Mouse (Mus musculus) kidney, adult 2 months (tissue): ENCODE results near the gene Trappc10. TPM values are rescaled to one million over a fixed set of nuclear protein-coding genes. Genes with fewer than 3 reads are reported as not detected.
"Not testable (repeated sequence)": the region's sequence is repeated elsewhere in the genome, so short reads cannot be mapped to it uniquely, and the experiment has no call there.

Experiments
- DNase-seq: peaks from one replicate; pipeline ENCODE4 v3.0.0; 2021
- H3K27ac ChIP-seq: fragments of 200-500 bp; 2 replicates; pipeline ENCODE4 v1.5.1; 2012; ENCODE audit warnings: low read depth, low read length, control low read depth, inconsistent platforms; ENCODE audit not compliant: insufficient read depth
- H3K27me3 ChIP-seq: fragments of 200-500 bp; replicated peaks from 2 replicates; pipeline ENCODE4 v1.6.1; 2012; ENCODE audit warnings: mild to moderate bottlenecking, moderate library complexity, low read length, inconsistent platforms; ENCODE audit not compliant: control insufficient read depth, insufficient read depth
- H3K36me3 ChIP-seq: fragments of 200-500 bp; 2 replicates; pipeline ENCODE4 v1.6.1; 2012; ENCODE audit warnings: mild to moderate bottlenecking, moderate library complexity, low read length, inconsistent platforms; ENCODE audit not compliant: control insufficient read depth, insufficient read depth
- H3K4me1 ChIP-seq: fragments of 200-500 bp; 2 replicates; pipeline ENCODE4 v1.6.1; 2011; ENCODE audit warnings: low read length; ENCODE audit not compliant: control insufficient read depth, insufficient read depth
- H3K4me3 ChIP-seq: fragments of 200-500 bp; 2 replicates; pipeline ENCODE4 v1.5.1; 2011; ENCODE audit warnings: mild to moderate bottlenecking, low read depth, low read length, control low read depth; ENCODE audit not compliant: insufficient read depth
- CTCF ChIP-seq: fragments of 200-500 bp; conservative IDR thresholded peaks from 2 replicates; pipeline ENCODE4 v1.5.1; 2011; ENCODE audit warnings: low read depth, mild to moderate bottlenecking, control low read depth, low read length, moderate library complexity, mixed read lengths; ENCODE audit not compliant: insufficient read depth, insufficient read length
- POLR2A ChIP-seq: fragments of 200-500 bp; IDR thresholded peaks from one replicate; pipeline ENCODE4 v1.6.1; 2011; ENCODE audit warnings: low read depth, low read length, control low read depth
- WGBS: fragments of 180-500 bp; shearing (Covaris S2); methylation state at CpG from one replicate; pipeline ENCODE4 v1.1.7; 2018; 5-methylcytosine and 5-hydroxymethylcytosine counted together
- polyA plus RNA-seq: library from polyadenylated mRNA; depleted of rRNA; stranded (reverse); fragments of >200 nt; gene quantifications from 2 replicates; pipeline ENCODE4 v1.2.3, GENCODE M21; 2012

Gene Trappc10
- polyA plus RNA-seq, 1 experiment: 45.0 TPM

- no peaks in the 10 kb centered on the region; the same call in 1 of the 2 replicates for H3K36me3 ChIP-seq
Observed at GRCm38 (mm10) chr10:78216376-78217083, 27.9 kb downstream of the Trappc10 start.

GRCm38 (mm10) chr10:78214371-78214770, 30.1 kb downstream of the Trappc10 start:
- Histone ChIP-seq H3K36me3 (no peaks in the 10 kb centered on the region; the same call in 1 of the 2 replicates), H3K27me3 (no peaks in the 10 kb centered on the region), H3K27ac (no peak overlapping the region), H3K4me1 (no peaks in the 10 kb centered on the region), H3K4me3 (no peak overlapping the region)
- 95% methylated on average over 9 of the region's 9 CpGs for WGBS
- no peak for DNase-seq
- no peak for TF ChIP-seq CTCF
- no peak for TF ChIP-seq POLR2A

More at GRCm38 (mm10) chr10:78216376-78217083, 27.9 kb downstream of the Trappc10 start:
- 72% methylated on average over 6 of the region's 6 CpGs for WGBS
- H3K27me3 ChIP-seq: no peaks in the 10 kb centered on the region
- no peak for DNase-seq
- no peak overlapping the region for H3K4me3 ChIP-seq
- no peak overlapping the region for H3K27ac ChIP-seq
- H3K4me1 ChIP-seq: no peaks in the 10 kb centered on the region
- TF ChIP-seq POLR2A (no peak), CTCF (no peak)

GRCm38 (mm10) chr10:78211311-78211710, 33.1 kb downstream of the Trappc10 start:
- H3K27me3 ChIP-seq: no peaks in the 10 kb centered on the region
- H3K4me1 ChIP-seq: no peaks in the 10 kb centered on the region
- TF ChIP-seq POLR2A (no peak), CTCF (peak; percentile 49)
- WGBS: 65% methylated on average over 6 of the region's 6 CpGs
- no peak overlapping the region for H3K27ac ChIP-seq
- H3K36me3 ChIP-seq: no peaks in the 10 kb centered on the region; the same call in 1 of the 2 replicates
- DNase-seq: peak; percentile 14
- no peak overlapping the region for H3K4me3 ChIP-seq

GRCm38 (mm10) chr10:78201182-78201581, 43.3 kb downstream of the Trappc10 start:
- TF ChIP-seq CTCF (no peak), POLR2A (no peak)
- H3K4me3 ChIP-seq: no peak overlapping the region
- no peaks in the 10 kb centered on the region for H3K4me1 ChIP-seq
- 91% methylated on average over 4 of the region's 4 CpGs for WGBS
- H3K27ac ChIP-seq: no peak overlapping the region
- no peaks in the 10 kb centered on the region; the same call in 1 of the 2 replicates for H3K36me3 ChIP-seq
- H3K27me3 ChIP-seq: no peaks in the 10 kb centered on the region
- DNase-seq: no peak

GRCm38 (mm10) chr10:78192933-78193332, 51.5 kb downstream of the Trappc10 start:
- DNase-seq: no peak
- H3K4me1 ChIP-seq: no peaks in the 10 kb centered on the region
- no peak overlapping the region for H3K4me3 ChIP-seq
- H3K36me3 ChIP-seq: no peaks in the 10 kb centered on the region; the same call in 1 of the 2 replicates
- TF ChIP-seq CTCF (no peak), POLR2A (no peak)
- 92% methylated on average over 5 of the region's 5 CpGs for WGBS
- H3K27me3 ChIP-seq: no peaks in the 10 kb centered on the region
- no peak overlapping the region for H3K27ac ChIP-seq

GRCm38 (mm10) chr10:78186076-78186475, 58.4 kb downstream of the Trappc10 start:
- not testable (repeated sequence) for H3K36me3 ChIP-seq, H3K4me3 ChIP-seq, H3K27me3 ChIP-seq, H3K4me1 ChIP-seq, H3K27ac ChIP-seq, DNase-seq
- 84% methylated on average over 4 of the region's 4 CpGs for WGBS

- peak overlapping the region; percentile 37 for H3K4me3 ChIP-seq
- DNase-seq: no peak
- H3K4me1 ChIP-seq: peaks cover 4% of the 10 kb centered on the region; the same call in 1 of the 2 replicates
- peak overlapping the region; percentile 41; the same call in 1 of the 2 replicates for H3K27ac ChIP-seq
- no peaks in the 10 kb centered on the region for H3K27me3 ChIP-seq
- no peaks in the 10 kb centered on the region for H3K36me3 ChIP-seq
- 7% methylated on average over 9 of the region's 9 CpGs for WGBS
- TF ChIP-seq POLR2A (no peak), CTCF (no peak)
Observed at GRCm38 (mm10) chr10:78185381-78185725, 59.1 kb downstream of the Trappc10 start.
